Mouse (Mus musculus) embryonic facial prominence, embryonic 15.5 days (tissue): Measurements from ENCODE around the gene Taar2. TPM values are rescaled to one million over a fixed set of nuclear protein-coding genes. Genes with fewer than 3 reads are reported as not detected.

Experiments
- ATAC-seq: fragments of 200-750 bp; cut with Nextera tagmentation; 2 replicates; pipeline ENCODE4 v1.8.0; 2017; ENCODE audit warnings: low read depth, moderate TSS enrichment; ENCODE audit not compliant: insufficient number of reproducible peaks, low FRiP score, low TSS enrichment
- H3K27ac ChIP-seq: fragments of 300-500 bp; sonication (generic); replicated peaks from 2 replicates; pipeline ENCODE4 v1.5.1; 2015; ENCODE audit warnings: mild to moderate bottlenecking, inconsistent platforms
- H3K27me3 ChIP-seq: fragments of 300-500 bp; sonication (generic); 2 replicates; pipeline ENCODE4 v1.6.1; 2015; ENCODE audit warnings: inconsistent platforms
- H3K36me3 ChIP-seq: fragments of 300-500 bp; sonication (generic); 2 replicates; pipeline ENCODE4 v1.6.1; 2015; ENCODE audit warnings: mild to moderate bottlenecking, inconsistent platforms
- H3K4me1 ChIP-seq: fragments of 300-500 bp; sonication (generic); 2 replicates; pipeline ENCODE4 v1.6.1; 2015; ENCODE audit warnings: inconsistent platforms
- H3K4me2 ChIP-seq: fragments of 300-500 bp; sonication (generic); replicated peaks from 2 replicates; pipeline ENCODE4 v1.6.1; 2015; ENCODE audit warnings: mild to moderate bottlenecking, inconsistent platforms
- H3K4me3 ChIP-seq: fragments of 300-500 bp; sonication (generic); replicated peaks from 2 replicates; pipeline ENCODE4 v1.5.1; 2015; ENCODE audit warnings: mild to moderate bottlenecking, inconsistent platforms
- H3K9ac ChIP-seq: fragments of 300-500 bp; sonication (generic); 2 replicates; pipeline ENCODE4 v1.6.1; 2015; ENCODE audit warnings: inconsistent platforms
- H3K9me3 ChIP-seq: fragments of 300-500 bp; sonication (generic); replicated peaks from 2 replicates; pipeline ENCODE4 v1.6.1; 2016; ENCODE audit warnings: inconsistent platforms
- WGBS: fragments of 180-500 bp; shearing (Covaris S2); methylation state at CpG from one replicate; pipeline ENCODE4 v1.1.7; 2015; 5-methylcytosine and 5-hydroxymethylcytosine counted together
- polyA plus RNA-seq: library from polyadenylated mRNA; unstranded; fragments of >200 nt; fragmentation: Nextera tagmentation; extraction: Ambion mirVana; gene quantifications from 2 replicates; pipeline ENCODE4 v1.2.1, GENCODE M21; 2015

Gene Taar2
- polyA plus RNA-seq, 1 experiment from 2014 or later: 0.75 TPM

DNA sequence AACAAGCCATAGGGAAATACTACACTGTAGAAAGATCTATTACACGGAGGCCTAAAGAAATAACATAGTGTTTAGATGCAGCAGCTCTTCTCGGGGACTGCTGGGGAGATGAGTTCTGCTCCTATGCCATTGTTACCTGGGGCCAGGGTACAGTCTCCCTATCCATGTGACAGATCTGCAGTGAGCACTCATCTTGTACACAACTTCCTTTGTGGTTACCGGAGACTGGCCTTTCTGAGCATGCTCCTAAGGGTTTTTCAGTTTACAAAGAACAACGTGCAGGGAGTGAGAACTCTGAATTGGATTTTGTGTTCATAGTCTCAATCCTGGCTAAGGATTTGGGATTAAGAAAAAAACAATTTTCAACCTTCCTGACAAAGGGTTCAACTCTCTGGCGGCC, 48.0 kb downstream of the Taar2 start:
- no peak overlapping the region for H3K4me2 ChIP-seq
- no peaks in the 10 kb centered on the region for H3K4me1 ChIP-seq
- no peak overlapping the region for H3K9ac ChIP-seq
- H3K27ac ChIP-seq: no peak overlapping the region
- 77% methylated on average over 5 of the region's 5 CpGs for WGBS
- ATAC-seq: no peak
- H3K27me3 ChIP-seq: no peaks in the 10 kb centered on the region
- no peak overlapping the region for H3K4me3 ChIP-seq
- H3K36me3 ChIP-seq: no peaks in the 10 kb centered on the region
- no peaks in the 10 kb centered on the region for H3K9me3 ChIP-seq

Other genes starting within 250 kb of the Taar2 start
- gene Rps12, start 151.3 kb upstream of the Taar2 start, polyA plus RNA-seq: 177 and 204 TPM in 2 replicates
- 19.2 and 26.8 TPM in 2 replicates for gene Slc18b1, start 141.6 kb upstream of the Taar2 start, polyA plus RNA-seq
- 0.12 and 0.14 TPM in 2 replicates for gene Vnn3, start 87.1 kb upstream of the Taar2 start, polyA plus RNA-seq
- 0.43 and 0.56 TPM in 2 replicates for gene Vnn1, start 43.9 kb upstream of the Taar2 start, polyA plus RNA-seq
- not detected in 2 replicates for gene Taar1, start 18.2 kb upstream of the Taar2 start, polyA plus RNA-seq
- gene Taar3, start 11.0 kb downstream of the Taar2 start, polyA plus RNA-seq: not detected in 2 replicates
- gene Taar4, start 21.9 kb downstream of the Taar2 start, polyA plus RNA-seq: not detected in 2 replicates
- not detected in 2 replicates for gene Taar5, start 32.1 kb downstream of the Taar2 start, polyA plus RNA-seq
- gene Taar6, start 47.1 kb downstream of the Taar2 start, polyA plus RNA-seq: not detected in 2 replicates
- gene Taar7a, start 54.9 kb downstream of the Taar2 start, polyA plus RNA-seq: not detected in 2 replicates
- gene Taar7b, start 61.4 kb downstream of the Taar2 start, polyA plus RNA-seq: 0.15 TPM in 1 of 2 replicates, not detected in the other
- 0.27 and 0.37 TPM in 2 replicates for gene Taar7d, start 88.7 kb downstream of the Taar2 start, polyA plus RNA-seq
- gene Taar7e, start 99.0 kb downstream of the Taar2 start, polyA plus RNA-seq: not detected in 2 replicates
- gene Taar7f, start 110.9 kb downstream of the Taar2 start, polyA plus RNA-seq: not detected in 2 replicates
- not detected in 2 replicates for gene Taar8a, start 137.9 kb downstream of the Taar2 start, polyA plus RNA-seq
- gene Taar8b, start 153.7 kb downstream of the Taar2 start, polyA plus RNA-seq: not detected in 2 replicates
- not detected in 2 replicates for gene Taar8c, start 163.3 kb downstream of the Taar2 start, polyA plus RNA-seq
- not detected in 2 replicates for gene Taar9, start 171.0 kb downstream of the Taar2 start, polyA plus RNA-seq
- 70.1 and 73.2 TPM in 2 replicates for gene Stx7, start 210.7 kb downstream of the Taar2 start, polyA plus RNA-seq